Mouse (Mus musculus) leukemia stem cell, adult 10-12 weeks (primary cell): ENCODE measurements around the gene Wdhd1. TPM values are rescaled to one million over a fixed set of nuclear protein-coding genes. Genes with fewer than 3 reads are reported as not detected.

ENCODE experiments used
- polyA plus RNA-seq: library from polyadenylated mRNA; stranded (reverse); fragments of >175 nt; gene quantifications from 2 replicates; pipeline ENCODE4 v1.2.3, GENCODE M21; 2012; ENCODE audit warnings: low replicate concordance

Gene Wdhd1
- polyA plus RNA-seq: 1.6 and 7.6 TPM in 2 replicates

GRCm38 (mm10) chr14:47276637-47277393 lies at the start of gene Wdhd1, which contains the start of gene Socs4:
Gene Wdhd1 (minus strand): TSS chr14:47276857.
Gene Socs4 (plus strand): TSS chr14:47276931.

GRCm38 (mm10) chr14:47297785-47298407 lies 21.2 kb upstream of the Wdhd1 start, which contains the start of gene Mapk1ip1l:
Gene Mapk1ip1l (plus strand): TSS chr14:47298266.

Other genes with a start within 250 kb of the Wdhd1 start
- 8.3 and 20.1 TPM in 2 replicates for gene Gch1, start 87.4 kb downstream of the Wdhd1 start, polyA plus RNA-seq
- 2.0 and 2.6 TPM in 2 replicates for gene Socs4, start 74 bp upstream of the Wdhd1 start, polyA plus RNA-seq
- gene Mapk1ip1l, start 21.4 kb upstream of the Wdhd1 start, polyA plus RNA-seq: 50.3 and 213 TPM in 2 replicates
- 323 and 1,251 TPM in 2 replicates for gene Lgals3, start 90.9 kb upstream of the Wdhd1 start, polyA plus RNA-seq
- gene Dlgap5, start 141.6 kb upstream of the Wdhd1 start, polyA plus RNA-seq: 2.5 and 29.4 TPM in 2 replicates
- 19.6 and 20.0 TPM in 2 replicates for gene Fbxo34, start 173.6 kb upstream of the Wdhd1 start, polyA plus RNA-seq